Mouse (Mus musculus): ENCODE results near the gene Ptgs2. TPM values are rescaled to one million over a fixed set of nuclear protein-coding genes. Genes with fewer than 3 reads are reported as not detected.

The Ptgs2 gene
- polyA plus RNA-seq, 1 experiment from 2014 or later, result 0.95 TPM

GRCm38 (mm10) chr1:150135350-150135749 lies 35.5 kb downstream of the Ptgs2 start:
- H3K27me3 ChIP-seq (ENCODE audit: control insufficient read depth, insufficient read depth, low read length), result no peaks in the 10 kb centered on the region
- H3K27ac ChIP-seq (ENCODE audit: low read depth, low read length), result no peak overlapping the region
- no peaks in the 10 kb centered on the region for H3K36me3 ChIP-seq (ENCODE audit: control insufficient read depth, insufficient read depth, low read length)
- no peaks in the 10 kb centered on the region for H3K9me3 ChIP-seq (ENCODE audit: control insufficient read depth, low read length)
- no peak overlapping the region for H3K4me2 ChIP-seq (replicated peaks; ENCODE audit: low read depth, low read length)
- no peaks in the 10 kb centered on the region for H3K4me1 ChIP-seq (ENCODE audit: control insufficient read depth, insufficient read depth, low read length)
- ATAC-seq (ENCODE audit: low FRiP score, low TSS enrichment), result no peak
- no peak overlapping the region for H3K4me3 ChIP-seq (ENCODE audit: low read length)
- H3K9ac ChIP-seq (ENCODE audit: low read depth, low read length), result no peak overlapping the region

- no peak overlapping the region for H3K27ac ChIP-seq (ENCODE audit: low read depth, low read length)
- no peaks in the 10 kb centered on the region for H3K36me3 ChIP-seq (ENCODE audit: control insufficient read depth, insufficient read depth, low read length)
- H3K4me1 ChIP-seq (ENCODE audit: control insufficient read depth, insufficient read depth, low read length), result no peaks in the 10 kb centered on the region
- H3K9me3 ChIP-seq (ENCODE audit: control insufficient read depth, low read length), result no peaks in the 10 kb centered on the region
- no peaks in the 10 kb centered on the region for H3K27me3 ChIP-seq (ENCODE audit: control insufficient read depth, insufficient read depth, low read length)
- no peak overlapping the region for H3K4me2 ChIP-seq (replicated peaks; ENCODE audit: low read depth, low read length)
- no peak overlapping the region for H3K9ac ChIP-seq (ENCODE audit: low read depth, low read length)
- 84% methylated on average over 9 of the region's 9 CpGs for WGBS
- H3K4me3 ChIP-seq (ENCODE audit: low read length), result no peak overlapping the region
- ATAC-seq (ENCODE audit: low FRiP score, low TSS enrichment), result no peak
Observed at GRCm38 (mm10) chr1:150139730-150140129, 39.9 kb downstream of the Ptgs2 start.

- Histone ChIP-seq H3K4me1 (ENCODE audit: control insufficient read depth, insufficient read depth, low read length) (no peaks in the 10 kb centered on the region), H3K9me3 (ENCODE audit: control insufficient read depth, low read length) (no peaks in the 10 kb centered on the region), H3K9ac (ENCODE audit: low read depth, low read length) (no peak overlapping the region), H3K36me3 (ENCODE audit: control insufficient read depth, insufficient read depth, low read length) (no peaks in the 10 kb centered on the region), H3K4me3 (ENCODE audit: low read length) (no peak overlapping the region), H3K4me2 (replicated peaks; ENCODE audit: low read depth, low read length) (no peak overlapping the region), H3K27me3 (ENCODE audit: control insufficient read depth, insufficient read depth, low read length) (no peaks in the 10 kb centered on the region), H3K27ac (ENCODE audit: low read depth, low read length) (no peak overlapping the region)
- ATAC-seq (ENCODE audit: low FRiP score, low TSS enrichment), result no peak
- WGBS, result 91% methylated on average over 1 of the region's 1 CpGs
Observed at GRCm38 (mm10) chr1:150141939-150142338, 42.1 kb downstream of the Ptgs2 start.

- no peaks in the 10 kb centered on the region for H3K27me3 ChIP-seq (ENCODE audit: control insufficient read depth, insufficient read depth, low read length)
Observed at GRCm38 (mm10) chr1:150143578-150143977, 43.7 kb downstream of the Ptgs2 start.

GRCm38 (mm10) chr1:150145049-150145448 lies 45.2 kb downstream of the Ptgs2 start:
- Histone ChIP-seq H3K9me3 (ENCODE audit: control insufficient read depth, low read length) (no peaks in the 10 kb centered on the region), H3K4me2 (replicated peaks; ENCODE audit: low read depth, low read length) (no peak overlapping the region), H3K9ac (ENCODE audit: low read depth, low read length) (no peak overlapping the region), H3K27me3 (ENCODE audit: control insufficient read depth, insufficient read depth, low read length) (no peaks in the 10 kb centered on the region), H3K27ac (ENCODE audit: low read depth, low read length) (no peak overlapping the region), H3K4me1 (ENCODE audit: control insufficient read depth, insufficient read depth, low read length) (no peaks in the 10 kb centered on the region), H3K36me3 (ENCODE audit: control insufficient read depth, insufficient read depth, low read length) (no peaks in the 10 kb centered on the region), H3K4me3 (ENCODE audit: low read length) (no peak overlapping the region)
- 90% methylated on average over 8 of the region's 8 CpGs for WGBS
- no peak for ATAC-seq (ENCODE audit: low FRiP score, low TSS enrichment)

More at GRCm38 (mm10) chr1:150143578-150143977, 43.7 kb downstream of the Ptgs2 start:
- Histone ChIP-seq H3K27ac (ENCODE audit: low read depth, low read length) (no peak overlapping the region), H3K36me3 (ENCODE audit: control insufficient read depth, insufficient read depth, low read length) (no peaks in the 10 kb centered on the region), H3K9ac (ENCODE audit: low read depth, low read length) (no peak overlapping the region), H3K4me2 (replicated peaks; ENCODE audit: low read depth, low read length) (no peak overlapping the region), H3K4me3 (ENCODE audit: low read length) (no peak overlapping the region), H3K4me1 (ENCODE audit: control insufficient read depth, insufficient read depth, low read length) (no peaks in the 10 kb centered on the region), H3K9me3 (ENCODE audit: control insufficient read depth, low read length) (no peaks in the 10 kb centered on the region)
- 70% methylated on average over 1 of the region's 1 CpGs for WGBS
- no peak for ATAC-seq (ENCODE audit: low FRiP score, low TSS enrichment)

- no peak for ATAC-seq (ENCODE audit: low FRiP score, low TSS enrichment)
- Histone ChIP-seq H3K9ac (ENCODE audit: low read depth, low read length) (no peak overlapping the region), H3K4me2 (replicated peaks; ENCODE audit: low read depth, low read length) (no peak overlapping the region), H3K36me3 (ENCODE audit: control insufficient read depth, insufficient read depth, low read length) (no peaks in the 10 kb centered on the region), H3K27ac (ENCODE audit: low read depth, low read length) (no peak overlapping the region), H3K4me1 (ENCODE audit: control insufficient read depth, insufficient read depth, low read length) (no peaks in the 10 kb centered on the region), H3K27me3 (ENCODE audit: control insufficient read depth, insufficient read depth, low read length) (no peaks in the 10 kb centered on the region), H3K4me3 (ENCODE audit: low read length) (no peak overlapping the region), H3K9me3 (ENCODE audit: control insufficient read depth, low read length) (no peaks in the 10 kb centered on the region)
- 91% methylated on average over 4 of the region's 4 CpGs for WGBS
Observed at GRCm38 (mm10) chr1:150147272-150147671, 47.4 kb downstream of the Ptgs2 start.

GRCm38 (mm10) chr1:150151411-150151810 lies 51.6 kb downstream of the Ptgs2 start:
- H3K4me1 ChIP-seq (ENCODE audit: control insufficient read depth, insufficient read depth, low read length), result no peaks in the 10 kb centered on the region
- WGBS, result 76% methylated on average over 3 of the region's 3 CpGs
- H3K9me3 ChIP-seq (ENCODE audit: control insufficient read depth, low read length), result no peaks in the 10 kb centered on the region
- no peak overlapping the region for H3K4me3 ChIP-seq (ENCODE audit: low read length)
- H3K4me2 ChIP-seq (replicated peaks; ENCODE audit: low read depth, low read length), result no peak overlapping the region
- H3K9ac ChIP-seq (ENCODE audit: low read depth, low read length), result no peak overlapping the region
- H3K27ac ChIP-seq (ENCODE audit: low read depth, low read length), result no peak overlapping the region
- ATAC-seq (ENCODE audit: low FRiP score, low TSS enrichment), result no peak
- H3K36me3 ChIP-seq (ENCODE audit: control insufficient read depth, insufficient read depth, low read length), result no peaks in the 10 kb centered on the region
- no peaks in the 10 kb centered on the region for H3K27me3 ChIP-seq (ENCODE audit: control insufficient read depth, insufficient read depth, low read length)

Small RNA genes lying within 50 kb of the gene (microRNA-seq; reads per million reads assigned to microRNA genes)
- not detected for gene Gm44329

Other genes starting within 250 kb of the Ptgs2 start
- 28.6 and 35.6 TPM in 2 replicates for gene Pla2g4a, start 138.7 kb upstream of the Ptgs2 start, polyA plus RNA-seq (2014; fragmentation: Nextera tagmentation; extraction: Ambion mirVana)
- not detected in 2 replicates for gene Pdc, start 219.4 kb downstream of the Ptgs2 start, polyA plus RNA-seq (2014; fragmentation: Nextera tagmentation; extraction: Ambion mirVana)